Mouse (Mus musculus) embryonic facial prominence, embryonic 11.5 days (tissue): Measurements from ENCODE around the gene Hnrnpul1. TPM values are rescaled to one million over a fixed set of nuclear protein-coding genes. Genes with fewer than 3 reads are reported as not detected.
A peak's percentile ranks its signal among the peaks of the same experiment; 100 is the strongest.

Experiments used
- ATAC-seq: fragments of 200-750 bp; cut with Nextera tagmentation; replicated peaks from 2 replicates; pipeline ENCODE4 v1.8.0; 2017; ENCODE audit warnings: low read depth; ENCODE audit not compliant: insufficient number of reproducible peaks, low FRiP score, low TSS enrichment
- DNase-seq: peaks from one replicate; pipeline ENCODE4 v3.0.0-alpha.2; 2015; ENCODE audit warnings: low spot score
- H3K27ac ChIP-seq: fragments of 300-500 bp; sonication (generic); replicated peaks from 2 replicates; pipeline ENCODE4 v1.5.1; 2014; ENCODE audit warnings: mild to moderate bottlenecking, low read depth, low read length, control low read depth
- H3K27me3 ChIP-seq: fragments of 300-500 bp; sonication (generic); 2 replicates; pipeline ENCODE4 v1.6.1; 2014; ENCODE audit warnings: mild to moderate bottlenecking, low read length, moderate library complexity, mixed read lengths; ENCODE audit not compliant: control insufficient read depth, insufficient read depth
- H3K36me3 ChIP-seq: fragments of 300-500 bp; sonication (generic); replicated peaks from 2 replicates; pipeline ENCODE4 v1.6.1; 2014; ENCODE audit warnings: low read depth, mild to moderate bottlenecking, low read length, moderate library complexity, mixed read lengths; ENCODE audit not compliant: control insufficient read depth, insufficient read depth
- H3K4me1 ChIP-seq: fragments of 300-500 bp; sonication (generic); 2 replicates; pipeline ENCODE4 v1.6.1; 2014; ENCODE audit warnings: low read length, mixed read lengths; ENCODE audit not compliant: control insufficient read depth, insufficient read depth
- H3K4me2 ChIP-seq: fragments of 300-500 bp; sonication (generic); 2 replicates; pipeline ENCODE4 v1.6.1; 2014; ENCODE audit warnings: low read depth, mild to moderate bottlenecking, control low read depth, low read length, moderate library complexity
- H3K4me3 ChIP-seq: fragments of 300-500 bp; sonication (generic); 2 replicates; pipeline ENCODE4 v1.5.1; 2014; ENCODE audit warnings: low read depth, low read length, control low read depth
- H3K9ac ChIP-seq: fragments of 300-500 bp; sonication (generic); replicated peaks from 2 replicates; pipeline ENCODE4 v1.6.1; 2014; ENCODE audit warnings: mild to moderate bottlenecking, control low read depth, low read length
- H3K9me3 ChIP-seq: fragments of 300-500 bp; sonication (generic); replicated peaks from 2 replicates; pipeline ENCODE4 v1.6.1; 2016; ENCODE audit warnings: mild to moderate bottlenecking, low read length, inconsistent platforms, mixed read lengths; ENCODE audit not compliant: control insufficient read depth
- WGBS: fragments of 180-500 bp; shearing (Covaris S2); extraction: QIAGEN DNeasy Blood & Tissue Kit; methylation state at CpG from one replicate; pipeline ENCODE4 v1.1.7; 2014; 5-methylcytosine and 5-hydroxymethylcytosine counted together
- polyA plus RNA-seq: library from polyadenylated mRNA; unstranded; fragments of >200 nt; fragmentation: Nextera tagmentation; extraction: Ambion mirVana; gene quantifications from 2 replicates; pipeline ENCODE4 v1.2.1, GENCODE M21; 2014

Hnrnpul1 gene
- polyA plus RNA-seq = 73.3 and 76.8 TPM in 2 replicates

DNA sequence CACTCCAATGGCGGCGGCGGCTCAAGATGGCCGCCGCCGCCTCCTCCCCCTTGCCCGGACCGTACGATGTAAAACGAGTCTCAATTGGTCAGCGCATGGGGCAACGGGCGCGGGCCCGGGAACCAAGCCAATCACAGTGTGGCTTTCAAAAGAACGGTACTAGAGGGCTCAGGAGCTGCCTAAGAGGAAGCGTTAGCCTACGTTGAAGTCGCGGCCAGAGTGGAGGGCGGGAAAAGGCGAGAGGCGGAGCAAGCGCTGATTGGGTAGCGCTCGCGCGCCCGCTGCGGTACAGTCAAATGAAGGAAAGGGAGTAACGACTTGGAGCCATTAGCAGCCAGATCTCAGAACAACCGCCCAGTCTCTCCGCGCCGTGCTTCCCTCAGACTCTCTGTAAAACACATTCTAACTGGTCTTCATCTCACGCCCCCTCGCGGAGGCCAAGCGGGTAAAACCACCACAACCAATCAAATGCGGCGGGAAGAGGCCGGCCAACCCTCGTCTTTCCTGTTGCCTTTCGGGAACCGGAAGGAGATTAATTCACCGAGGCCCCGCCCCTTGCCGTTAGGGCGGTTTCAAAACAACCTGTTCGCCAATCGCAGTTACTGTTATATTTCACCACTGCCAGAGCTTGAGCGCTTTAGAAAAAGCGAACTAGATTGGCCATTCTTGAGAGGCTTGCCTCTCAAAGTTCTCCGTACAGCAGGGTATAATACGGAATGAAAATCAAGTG lies at the start of gene Hnrnpul1:
Gene Hnrnpul1, minus strand, starts transcription at position 20 of the 730 bp plus-strand sequence.
- H3K4me3 ChIP-seq = peak within 1 kb of the TSS; percentile 98
- H3K9me3 ChIP-seq = no peaks in the 10 kb centered on the region
- no peaks in the 10 kb centered on the region for H3K4me1 ChIP-seq
- ATAC-seq (peak; percentile 94), DNase-seq (peak; percentile 99)
- under 1% methylated on average over 55 of the region's 55 CpGs for WGBS
- no peaks in the 10 kb centered on the region for H3K27me3 ChIP-seq
- H3K36me3 ChIP-seq = peaks cover 5% of the 10 kb centered on the region
- peak within 1 kb of the TSS; percentile 95 for H3K27ac ChIP-seq
- peak within 1 kb of the TSS; percentile 80 for H3K4me2 ChIP-seq
- peak within 1 kb of the TSS; percentile 98 for H3K9ac ChIP-seq

DNA sequence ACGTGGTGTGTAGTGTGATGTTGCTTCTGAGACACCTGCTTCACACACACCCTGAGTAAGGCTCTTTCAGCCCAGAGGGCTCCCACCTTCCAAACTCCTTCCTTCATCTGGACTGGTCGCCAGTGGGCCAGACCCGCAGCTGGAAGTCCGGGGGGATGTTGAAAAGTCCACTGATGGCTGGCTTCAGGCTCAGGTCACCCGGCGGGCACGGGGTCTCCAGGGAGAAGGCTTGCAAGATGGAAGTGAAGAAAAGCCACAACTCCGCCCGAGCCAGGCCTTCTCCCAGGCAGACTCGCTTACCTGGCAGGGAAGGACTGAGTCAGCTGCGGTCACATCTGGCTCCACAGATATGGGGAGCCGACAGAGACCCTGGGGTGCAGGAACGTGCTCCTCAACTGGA lies 48.9 kb upstream of the Hnrnpul1 start:
- WGBS = 77% methylated on average over 13 of the region's 13 CpGs
- no peaks in the 10 kb centered on the region for H3K27me3 ChIP-seq
- no peak overlapping the region for H3K4me3 ChIP-seq
- no peak overlapping the region for H3K27ac ChIP-seq
- no peaks in the 10 kb centered on the region; the same call in 1 of the 2 replicates for H3K9me3 ChIP-seq
- ATAC-seq (no peak), DNase-seq (no peak)
- H3K9ac ChIP-seq = no peak overlapping the region
- no peak overlapping the region for H3K4me2 ChIP-seq
- 0 out of 2 replicates have a peak, but pooled peaks cover 2% of the 10 kb centered on the region for H3K4me1 ChIP-seq
- H3K36me3 ChIP-seq = no peaks in the 10 kb centered on the region

DNA sequence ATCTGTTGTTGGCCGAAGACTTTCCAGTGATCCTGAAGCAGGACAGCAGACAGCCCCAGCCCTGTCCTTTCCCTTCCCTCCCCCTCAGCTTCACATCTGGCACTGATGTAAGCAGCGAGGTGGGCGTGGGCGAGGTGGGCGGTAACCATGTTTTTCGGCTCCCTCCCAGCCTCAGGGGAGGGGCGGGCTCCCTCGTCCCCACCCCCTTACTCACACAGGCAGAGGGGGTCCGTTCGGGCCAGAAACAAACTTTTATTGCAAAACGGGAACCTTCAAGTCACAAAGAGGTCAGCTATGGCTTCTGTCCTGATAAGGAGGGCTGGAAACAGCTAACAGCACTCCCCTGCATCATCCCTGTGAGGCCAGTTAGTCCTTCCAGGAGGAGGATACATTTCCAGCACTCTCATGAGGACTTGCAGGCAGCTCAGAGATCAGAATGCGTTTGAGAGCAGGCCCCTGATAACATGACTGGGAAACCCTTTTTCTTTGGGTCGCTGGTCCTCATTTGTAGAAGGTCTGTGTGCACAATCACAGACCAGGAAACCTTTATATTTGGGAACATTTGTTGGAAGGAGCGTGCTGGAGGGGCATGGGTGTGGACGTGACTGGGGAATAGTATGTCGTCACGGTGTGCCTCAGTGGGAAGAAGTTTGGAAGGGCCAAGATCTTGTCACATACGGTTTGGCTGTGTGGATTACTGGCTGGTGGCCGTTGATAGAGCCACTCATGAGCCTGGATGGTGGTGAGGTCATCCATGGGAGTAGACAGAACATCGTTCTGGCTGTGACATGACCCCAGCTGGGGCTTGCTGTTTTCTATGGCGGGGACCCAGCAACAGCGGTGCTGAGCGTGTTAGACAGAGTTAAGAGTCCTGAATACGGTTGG lies 47.9 kb upstream of the Hnrnpul1 start:
- Histone ChIP-seq H3K9ac (peak overlapping the region; percentile 29; the same call in 1 of the 2 replicates), H3K36me3 (no peaks in the 10 kb centered on the region), H3K4me2 (peak overlapping the region; percentile 29; the same call in 1 of the 2 replicates), H3K27me3 (no peaks in the 10 kb centered on the region), H3K4me3 (peak overlapping the region; percentile 13), H3K27ac (peak overlapping the region; percentile 11; the same call in 1 of the 2 replicates), H3K4me1 (0 out of 2 replicates have a peak, but pooled peaks cover 2% of the 10 kb centered on the region), H3K9me3 (no peaks in the 10 kb centered on the region; the same call in 1 of the 2 replicates)
- peak; percentile 86 for DNase-seq
- 27% methylated on average over 24 of the region's 24 CpGs for WGBS
- ATAC-seq = peak; percentile 53

DNA sequence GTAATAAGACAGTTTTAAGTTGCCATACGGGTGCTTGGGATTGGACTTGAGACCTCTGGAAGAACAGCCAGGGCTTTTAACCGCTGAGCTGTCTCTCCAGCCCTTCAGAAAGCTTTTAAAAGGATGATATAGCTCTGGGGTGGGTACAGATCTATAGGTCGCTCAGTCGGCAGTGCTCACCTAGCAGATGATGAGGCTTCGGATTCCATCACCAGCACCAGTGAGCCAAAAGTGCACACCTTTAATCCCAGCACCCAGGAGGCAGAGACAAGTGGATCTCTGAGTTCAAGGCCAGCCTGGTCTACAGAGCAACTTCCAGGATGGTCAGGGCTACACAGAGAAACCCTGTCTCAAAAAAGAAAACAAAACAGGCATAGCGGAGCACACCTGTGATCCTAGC lies 46.5 kb upstream of the Hnrnpul1 start:
- Histone ChIP-seq H3K27me3 (no peaks in the 10 kb centered on the region), H3K4me3 (no peak overlapping the region), H3K9ac (no peak overlapping the region), H3K4me1 (0 out of 2 replicates have a peak, but pooled peaks cover 2% of the 10 kb centered on the region), H3K36me3 (no peaks in the 10 kb centered on the region), H3K4me2 (no peak overlapping the region), H3K9me3 (no peaks in the 10 kb centered on the region; the same call in 1 of the 2 replicates), H3K27ac (no peak overlapping the region)
- no peak for DNase-seq
- 90% methylated on average over 6 of the region's 6 CpGs for WGBS
- ATAC-seq = no peak

DNA sequence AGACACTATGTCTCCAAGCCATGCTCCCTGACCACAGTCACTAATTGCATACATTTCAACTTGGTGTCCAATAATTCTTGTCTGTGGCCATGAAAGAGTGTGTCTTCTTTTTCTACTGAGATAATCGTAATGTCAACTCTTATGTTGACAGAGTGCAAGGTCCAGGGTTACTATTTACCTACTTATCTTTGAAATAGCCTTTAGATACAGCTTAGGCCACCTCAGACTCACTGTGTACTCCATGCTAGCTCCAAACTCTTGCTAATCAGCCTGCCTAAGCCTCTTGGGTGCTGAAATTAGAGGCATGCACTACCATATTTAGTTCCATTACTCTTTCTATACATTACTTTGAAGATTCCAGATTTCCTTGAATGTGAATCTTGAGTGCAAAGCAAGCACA lies 44.8 kb upstream of the Hnrnpul1 start:
- 94% methylated on average over 1 of the region's 1 CpGs for WGBS

DNA sequence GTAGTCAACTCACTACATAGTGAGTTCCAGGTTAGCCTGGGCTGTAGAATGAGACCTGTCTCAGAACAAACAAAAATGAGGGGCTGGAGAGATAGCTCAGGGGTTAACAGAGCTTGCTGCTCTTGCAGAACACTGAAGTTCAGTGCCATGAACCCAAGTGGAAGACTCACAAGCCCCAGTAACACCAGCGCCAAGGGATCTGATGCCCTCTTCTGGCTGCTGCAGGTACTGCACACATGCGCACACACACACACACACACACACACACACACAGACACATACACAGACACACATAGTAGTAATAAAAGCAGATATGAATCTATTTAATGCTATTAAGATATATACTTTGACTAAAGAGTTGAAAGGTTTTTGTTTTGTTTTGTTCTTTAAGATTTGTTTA lies 44.0 kb upstream of the Hnrnpul1 start:
- 87% methylated on average over 2 of the region's 2 CpGs for WGBS
- H3K4me3 ChIP-seq = no peak overlapping the region

More for the DNA sequence above, 44.8 kb upstream of the Hnrnpul1 start:
- no peaks in the 10 kb centered on the region for H3K27me3 ChIP-seq
- no peak overlapping the region for H3K4me3 ChIP-seq
- H3K4me1 ChIP-seq = no peaks in the 10 kb centered on the region
- no peaks in the 10 kb centered on the region for H3K36me3 ChIP-seq
- H3K9me3 ChIP-seq = no peaks in the 10 kb centered on the region; the same call in 1 of the 2 replicates
- DNase-seq (no peak), ATAC-seq (no peak)
- no peak overlapping the region for H3K9ac ChIP-seq
- H3K27ac ChIP-seq = no peak overlapping the region
- no peak overlapping the region for H3K4me2 ChIP-seq

GRCm38 (mm10) chr7:25794775-25795174 lies 40.2 kb upstream of the Hnrnpul1 start:
- Histone ChIP-seq H3K9ac (no peak overlapping the region), H3K27ac (no peak overlapping the region), H3K27me3 (no peaks in the 10 kb centered on the region), H3K36me3 (no peaks in the 10 kb centered on the region), H3K4me3 (no peak overlapping the region), H3K4me2 (no peak overlapping the region), H3K4me1 (no peaks in the 10 kb centered on the region), H3K9me3 (no peaks in the 10 kb centered on the region; the same call in 1 of the 2 replicates)
- 84% methylated on average over 8 of the region's 8 CpGs for WGBS
- no peak for ATAC-seq
- DNase-seq = no peak

More for the DNA sequence above, 44.0 kb upstream of the Hnrnpul1 start:
- ATAC-seq (no peak), DNase-seq (no peak)
- H3K9ac ChIP-seq = no peak overlapping the region
- no peaks in the 10 kb centered on the region for H3K4me1 ChIP-seq
- no peaks in the 10 kb centered on the region for H3K27me3 ChIP-seq
- H3K4me2 ChIP-seq = no peak overlapping the region
- H3K36me3 ChIP-seq = no peaks in the 10 kb centered on the region
- no peaks in the 10 kb centered on the region; the same call in 1 of the 2 replicates for H3K9me3 ChIP-seq
- H3K27ac ChIP-seq = no peak overlapping the region
